Mouse (Mus musculus): ENCODE data around the gene Ppp2r1b. TPM values are rescaled to one million over a fixed set of nuclear protein-coding genes. Genes with fewer than 3 reads are reported as not detected.

The Ppp2r1b gene
- polyA plus RNA-seq, 1 experiment from 2014 or later: 36.6 TPM

- H3K9ac ChIP-seq (ENCODE audit: low read depth, low read length): no peak overlapping the region
- TF ChIP-seq CTCF (IDR thresholded peaks at IDR 0.05; ENCODE audit: low read depth): no peak
- H3K4me2 ChIP-seq (ENCODE audit: low read length): no peak overlapping the region
- no peaks in the 10 kb centered on the region for H3K27me3 ChIP-seq (ENCODE audit: insufficient read depth, low read length)
- WGBS: 87% methylated on average over 9 of the region's 9 CpGs
- H3K27ac ChIP-seq: no peak overlapping the region
- no peak for ATAC-seq (replicated peaks; ENCODE audit: low FRiP score, low read depth)
- no peaks in the 10 kb centered on the region for H3K4me1 ChIP-seq (replicated peaks; ENCODE audit: insufficient read depth, low read length)
- DNase-seq (ENCODE audit: low spot score): no peak
- no peaks in the 10 kb centered on the region for H3K9me3 ChIP-seq (replicated peaks; ENCODE audit: low read length)
- no peak overlapping the region for H3K4me3 ChIP-seq (replicated peaks; ENCODE audit: low read depth, low read length)
- H3K36me3 ChIP-seq (ENCODE audit: insufficient read depth, low read length): peaks cover 46% of the 10 kb centered on the region
These were observed 28.1 kb downstream of the Ppp2r1b start for GRCm38 (mm10) chr9:50873210-50873609.

GRCm38 (mm10) chr9:50874031-50874430 lies 28.9 kb downstream of the Ppp2r1b start:
- no peak overlapping the region for H3K4me2 ChIP-seq (ENCODE audit: low read length)
- no peaks in the 10 kb centered on the region for H3K4me1 ChIP-seq (replicated peaks; ENCODE audit: insufficient read depth, low read length)
- WGBS: 86% methylated on average over 6 of the region's 6 CpGs
- no peak for TF ChIP-seq CTCF (IDR thresholded peaks at IDR 0.05; ENCODE audit: low read depth)
- H3K9ac ChIP-seq (ENCODE audit: low read depth, low read length): no peak overlapping the region
- no peaks in the 10 kb centered on the region for H3K27me3 ChIP-seq (ENCODE audit: insufficient read depth, low read length)
- no peak for DNase-seq (ENCODE audit: low spot score)
- no peak overlapping the region for H3K4me3 ChIP-seq (replicated peaks; ENCODE audit: low read depth, low read length)
- H3K27ac ChIP-seq: no peak overlapping the region
- H3K36me3 ChIP-seq (ENCODE audit: insufficient read depth, low read length): peaks cover 39% of the 10 kb centered on the region
- H3K9me3 ChIP-seq (replicated peaks; ENCODE audit: low read length): no peaks in the 10 kb centered on the region
- no peak for ATAC-seq (replicated peaks; ENCODE audit: low FRiP score, low read depth)

GRCm38 (mm10) chr9:50875470-50875869 lies 30.4 kb downstream of the Ppp2r1b start:
- H3K9ac ChIP-seq (ENCODE audit: low read depth, low read length): no peak overlapping the region
- H3K36me3 ChIP-seq (ENCODE audit: insufficient read depth, low read length): peaks cover 41% of the 10 kb centered on the region
- no peaks in the 10 kb centered on the region for H3K9me3 ChIP-seq (replicated peaks; ENCODE audit: low read length)
- DNase-seq (ENCODE audit: low spot score): no peak
- no peak for TF ChIP-seq CTCF (IDR thresholded peaks at IDR 0.05; ENCODE audit: low read depth)
- H3K27me3 ChIP-seq (ENCODE audit: insufficient read depth, low read length): no peaks in the 10 kb centered on the region
- H3K4me2 ChIP-seq (ENCODE audit: low read length): no peak overlapping the region
- H3K4me3 ChIP-seq (replicated peaks; ENCODE audit: low read depth, low read length): no peak overlapping the region
- 90% methylated on average over 4 of the region's 4 CpGs for WGBS
- ATAC-seq (replicated peaks; ENCODE audit: low FRiP score, low read depth): no peak
- H3K27ac ChIP-seq: no peak overlapping the region
- no peaks in the 10 kb centered on the region for H3K4me1 ChIP-seq (replicated peaks; ENCODE audit: insufficient read depth, low read length)

- ATAC-seq (replicated peaks; ENCODE audit: low FRiP score, low read depth) (no peak), DNase-seq (ENCODE audit: low spot score) (no peak)
- Histone ChIP-seq H3K9me3 (replicated peaks; ENCODE audit: low read length) (no peaks in the 10 kb centered on the region), H3K9ac (ENCODE audit: low read depth, low read length) (no peak overlapping the region), H3K27me3 (ENCODE audit: insufficient read depth, low read length) (no peaks in the 10 kb centered on the region), H3K27ac (no peak overlapping the region), H3K4me3 (replicated peaks; ENCODE audit: low read depth, low read length) (no peak overlapping the region), H3K4me2 (ENCODE audit: low read length) (no peak overlapping the region), H3K36me3 (ENCODE audit: insufficient read depth, low read length) (peaks cover 39% of the 10 kb centered on the region), H3K4me1 (replicated peaks; ENCODE audit: insufficient read depth, low read length) (no peaks in the 10 kb centered on the region)
- TF ChIP-seq CTCF (IDR thresholded peaks at IDR 0.05; ENCODE audit: low read depth): no peak
- WGBS: 91% methylated on average over 3 of the region's 3 CpGs
These were observed 31.2 kb downstream of the Ppp2r1b start for GRCm38 (mm10) chr9:50876287-50876686.

- Histone ChIP-seq H3K9me3 (replicated peaks; ENCODE audit: low read length) (no peaks in the 10 kb centered on the region), H3K36me3 (ENCODE audit: insufficient read depth, low read length) (peaks cover 44% of the 10 kb centered on the region), H3K9ac (ENCODE audit: low read depth, low read length) (no peak overlapping the region), H3K4me2 (ENCODE audit: low read length) (no peak overlapping the region), H3K4me1 (replicated peaks; ENCODE audit: insufficient read depth, low read length) (no peaks in the 10 kb centered on the region), H3K27me3 (ENCODE audit: insufficient read depth, low read length) (no peaks in the 10 kb centered on the region), H3K4me3 (replicated peaks; ENCODE audit: low read depth, low read length) (no peak overlapping the region), H3K27ac (no peak overlapping the region)
- 72% methylated on average over 3 of the region's 3 CpGs for WGBS
- DNase-seq (ENCODE audit: low spot score) (peak; percentile 11), ATAC-seq (replicated peaks; ENCODE audit: low FRiP score, low read depth) (no peak)
- no peak for TF ChIP-seq CTCF (IDR thresholded peaks at IDR 0.05; ENCODE audit: low read depth)
These were observed 32.3 kb downstream of the Ppp2r1b start for GRCm38 (mm10) chr9:50877431-50877830.

GRCm38 (mm10) chr9:50882183-50882582 lies 37.1 kb downstream of the Ppp2r1b start:
- Histone ChIP-seq H3K4me2 (ENCODE audit: low read length) (no peak overlapping the region), H3K9ac (ENCODE audit: low read depth, low read length) (no peak overlapping the region), H3K27ac (no peak overlapping the region), H3K4me1 (replicated peaks; ENCODE audit: insufficient read depth, low read length) (peaks cover 29% of the 10 kb centered on the region), H3K9me3 (replicated peaks; ENCODE audit: low read length) (no peaks in the 10 kb centered on the region), H3K4me3 (replicated peaks; ENCODE audit: low read depth, low read length) (no peak overlapping the region), H3K27me3 (ENCODE audit: insufficient read depth, low read length) (no peaks in the 10 kb centered on the region), H3K36me3 (ENCODE audit: insufficient read depth, low read length) (peaks cover 27% of the 10 kb centered on the region)
- no peak for TF ChIP-seq CTCF (IDR thresholded peaks at IDR 0.05; ENCODE audit: low read depth)
- no peak for DNase-seq (ENCODE audit: low spot score)
- 93% methylated on average over 2 of the region's 2 CpGs for WGBS
- no peak for ATAC-seq (replicated peaks; ENCODE audit: low FRiP score, low read depth)

GRCm38 (mm10) chr9:50884093-50884492 lies 39.0 kb downstream of the Ppp2r1b start:
- H3K27ac ChIP-seq: peak overlapping the region; percentile 76
- H3K4me2 ChIP-seq (ENCODE audit: low read length): no peak overlapping the region
- H3K9me3 ChIP-seq (replicated peaks; ENCODE audit: low read length): no peaks in the 10 kb centered on the region
- no peak for TF ChIP-seq CTCF (IDR thresholded peaks at IDR 0.05; ENCODE audit: low read depth)
- H3K27me3 ChIP-seq (ENCODE audit: insufficient read depth, low read length): no peaks in the 10 kb centered on the region
- no peak overlapping the region for H3K9ac ChIP-seq (ENCODE audit: low read depth, low read length)
- no peak overlapping the region for H3K4me3 ChIP-seq (replicated peaks; ENCODE audit: low read depth, low read length)
- peaks cover 21% of the 10 kb centered on the region for H3K36me3 ChIP-seq (ENCODE audit: insufficient read depth, low read length)
- ATAC-seq (replicated peaks; ENCODE audit: low FRiP score, low read depth): no peak
- WGBS: 81% methylated on average over 8 of the region's 8 CpGs
- no peak for DNase-seq (ENCODE audit: low spot score)
- peaks cover 29% of the 10 kb centered on the region for H3K4me1 ChIP-seq (replicated peaks; ENCODE audit: insufficient read depth, low read length)
